Mouse (Mus musculus) adrenal gland, postnatal 36 days (tissue): Measurements from ENCODE around the gene Wnt8b. TPM values are rescaled to one million over a fixed set of nuclear protein-coding genes. Genes with fewer than 3 reads are reported as not detected.

ENCODE experiments used
- DNase-seq, 2 experiments: peaks; one replicate each; pipeline ENCODE4 v3.0.0; 2021; ENCODE audit warnings: mixed read lengths in 1 of 2
- total RNA-seq, 2 experiments: library from RNA; stranded (reverse); gene quantifications; 2 replicates each; pipeline ENCODE4 v1.2.3; 2021

Gene Wnt8b
- total RNA-seq, 2 experiments from 2014 or later = 0.13 to 0.20 TPM

DNA sequence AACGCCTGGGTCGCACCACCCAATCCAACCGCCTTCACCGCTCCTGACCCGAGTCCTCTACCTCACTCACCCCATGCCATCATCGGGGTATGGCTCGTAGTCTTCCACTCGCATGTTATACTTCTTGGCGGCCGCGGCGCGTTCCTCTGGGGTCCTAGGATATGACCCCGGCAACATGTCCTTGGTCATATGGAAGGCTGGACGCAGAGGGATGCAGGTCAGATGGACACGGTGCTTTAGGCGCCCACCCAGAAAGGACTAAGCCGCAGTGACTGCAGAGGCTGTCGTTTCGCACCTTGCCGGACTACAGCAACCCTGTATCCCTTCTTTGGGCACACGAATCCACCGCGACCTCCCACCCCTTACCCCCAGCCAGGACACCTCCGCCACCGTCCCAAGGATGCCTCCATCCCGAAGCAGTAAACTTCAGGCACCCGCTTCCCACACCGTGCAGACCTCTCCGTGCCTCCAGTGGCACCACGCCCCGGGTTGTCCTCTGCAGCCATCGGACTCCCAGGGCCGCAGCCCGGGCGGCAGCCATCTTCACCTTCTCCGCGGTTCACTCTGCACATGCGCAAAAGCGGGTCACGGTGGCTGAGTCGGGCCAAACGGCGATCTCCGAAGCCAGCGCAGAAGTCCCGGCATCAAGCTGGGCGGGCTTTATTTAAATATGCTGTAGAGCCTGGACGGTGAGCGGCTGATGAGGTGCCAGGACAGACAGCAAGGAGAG lies 61.8 kb downstream of the Wnt8b start, which contains the start of gene Ndufb8:
Gene Ndufb8 (minus strand): TSS at position 580 of the 730 bp plus-strand sequence.
- DNase-seq = peak; percentile 97 to 99

DNA sequence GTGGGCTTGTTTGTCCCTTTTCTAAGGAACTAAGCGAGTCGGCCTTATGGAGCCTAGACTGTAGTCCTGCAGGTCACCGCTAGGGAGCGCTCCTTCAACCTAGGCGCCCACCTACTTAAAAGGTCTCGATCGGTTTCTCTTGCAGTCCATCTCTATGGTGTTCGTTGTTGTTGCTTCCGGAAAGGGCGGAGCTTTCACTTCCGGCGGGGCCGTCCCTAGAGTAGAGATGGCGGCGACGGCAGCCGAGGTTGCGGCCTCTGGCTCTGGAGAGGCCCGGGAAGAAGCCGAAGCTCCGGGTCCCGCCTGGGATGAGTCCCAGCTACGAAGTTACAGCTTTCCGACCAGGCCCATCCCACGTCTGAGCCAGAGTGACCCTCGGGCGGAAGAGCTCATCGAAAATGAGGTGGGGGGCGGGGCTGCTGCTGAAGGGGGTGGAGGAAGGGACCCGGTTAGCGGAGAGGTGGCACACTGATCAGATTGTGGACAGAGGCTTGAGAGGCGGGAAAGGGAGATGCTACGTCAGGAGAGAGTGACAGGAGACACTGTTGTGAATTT lies 69.5 kb downstream of the Wnt8b start, which contains the start of gene Hif1an:
Gene Hif1an (plus strand): TSS at position 199 of the 555 bp plus-strand sequence.
- DNase-seq = peak; percentile 94

Other genes starting within 250 kb of the Wnt8b start
- 100 to 1,000 TPM; 596 to 993 TPM for gene Scd2, start 199.8 kb upstream of the Wnt8b start, total RNA-seq
- gene Scd4, start 160.4 kb upstream of the Wnt8b start, total RNA-seq = 1 to 10 TPM; 5.1 to 8.5 TPM
- 1,000 to 10,000 TPM; 2,304 to 4,221 TPM for gene Scd1, start 85.6 kb upstream of the Wnt8b start, total RNA-seq
- 1 to 10 TPM; 4.0 to 4.9 TPM for gene Sec31b, start 52.4 kb downstream of the Wnt8b start, total RNA-seq
- gene Gm20538, start 59.4 kb downstream of the Wnt8b start, total RNA-seq = not detected
- 100 to 1,000 TPM; 628 to 645 TPM for gene Ndufb8, start 62.0 kb downstream of the Wnt8b start, total RNA-seq
- 10 to 100 TPM; 27.9 to 28.7 TPM for gene Hif1an, start 69.4 kb downstream of the Wnt8b start, total RNA-seq